Mouse (Mus musculus) liver, adult 2 months (tissue): ENCODE measurements around the gene Filip1.

Experiments
- CTCF ChIP-seq: fragments of 200-500 bp; IDR thresholded peaks from 2 replicates; pipeline ENCODE4 v1.5.1; 2011; ENCODE audit warnings: low read depth, low read length, control low read depth
- POLR2A ChIP-seq: fragments of 200-500 bp; IDR thresholded peaks from 2 replicates; pipeline ENCODE4 v1.6.1; 2011; ENCODE audit warnings: low read length, control low read depth; ENCODE audit not compliant: insufficient read depth; ENCODE audit errors: extremely low read depth

DNA sequence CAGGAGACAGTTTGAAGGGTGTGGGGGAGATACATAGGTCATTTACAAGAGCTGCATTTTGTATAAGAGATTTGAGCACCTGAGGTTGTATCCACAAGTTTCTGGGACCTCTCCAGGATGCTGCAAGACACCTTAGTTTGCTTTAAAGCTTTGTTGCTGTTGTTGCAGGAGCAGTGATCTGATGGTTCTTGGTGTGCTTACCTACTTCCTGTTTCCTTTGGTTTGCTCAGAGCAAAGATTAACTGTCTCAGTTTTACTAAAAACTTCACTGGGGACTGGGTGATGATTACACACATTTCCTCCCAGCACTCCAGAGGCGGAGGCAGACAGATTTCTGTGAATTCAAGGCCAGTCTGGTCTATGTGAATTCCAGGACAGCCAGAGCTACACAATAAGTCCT lies 217.6 kb downstream of the Filip1 start:
- no peak for TF ChIP-seq CTCF
- TF ChIP-seq POLR2A = no peak
